In the genomic region with DNA sequence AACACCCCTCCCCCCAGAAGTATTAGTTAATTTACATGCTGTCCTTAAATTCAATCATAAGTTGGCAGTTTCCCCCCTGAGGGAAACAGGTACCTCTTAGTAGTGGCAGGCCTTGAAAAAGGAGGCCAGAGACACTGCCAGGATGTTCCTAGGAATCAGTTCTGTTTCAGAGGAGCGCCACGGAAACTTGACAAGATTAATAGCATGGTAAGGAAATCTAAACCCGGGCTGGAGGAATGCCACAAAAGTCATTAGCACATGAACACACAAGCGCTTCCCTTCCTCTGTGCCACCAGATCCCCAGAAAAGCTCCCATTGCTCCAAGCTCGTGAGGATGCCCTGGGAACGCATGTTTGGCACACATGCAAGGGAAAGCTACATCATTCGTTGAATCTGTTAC, we compare ENCODE assay signal across 20 mouse cellular contexts. TPM values are rescaled to one million over a fixed set of nuclear protein-coding genes. Genes with fewer than 3 reads are reported as not detected.
DNase-seq lines count a peak whose midpoint lies in the region; ATAC-seq and TF ChIP-seq lines count a peak whose summit lies in the region.
"Had no signal": no experiment of that assay in that cellular context is flagged by ENCODE, and none has a peak within 500 bp of the region (broad histone marks: within the 10 kb centered on the region; RNA-seq: fewer than 3 reads in every experiment).

No protein-coding gene starts in this region.

- TF ChIP-seq POLR2A in brain, embryonic 14.5 days (IDR thresholded peaks at IDR 0.05; ENCODE audit: borderline replicate concordance, extremely low read depth, insufficient read depth, insufficient read length, poor library complexity, severe bottlenecking) = no peak

- no peak overlapping the region for H3K27ac ChIP-seq in kidney, postnatal 0 days
- no peak overlapping the region for H3K27ac ChIP-seq in kidney, embryonic 15.5 days
- H3K27ac ChIP-seq: heart, embryonic 10.5 days; liver, embryonic 15.5 days had no signal

- no peaks in the 10 kb centered on the region for H3K36me3 ChIP-seq in kidney, postnatal 0 days (ENCODE audit: insufficient read depth, low read length)
- H3K36me3 ChIP-seq in kidney, embryonic 15.5 days = no peaks in the 10 kb centered on the region
- H3K36me3 ChIP-seq: heart, embryonic 10.5 days; liver, embryonic 15.5 days had no signal

- H3K4me2 ChIP-seq in kidney, postnatal 0 days (ENCODE audit: low read length) = no peak overlapping the region
- H3K4me2 ChIP-seq in kidney, embryonic 15.5 days = no peak overlapping the region
- H3K4me2 ChIP-seq: liver, embryonic 15.5 days had no signal

- DNase-seq in gastrocnemius, adult 18-20 months (ENCODE audit: low spot score) = peak; percentile 52
- DNase-seq in gastrocnemius, postnatal 4 days (ENCODE audit: low spot score in 2 of 2) = no peak
- DNase-seq in kidney, postnatal 0 days (ENCODE audit: low spot score) = peak; percentile 58
- peak; percentile 60 for DNase-seq in MN1 (ENCODE audit: low spot score)
- DNase-seq in brain, embryonic 14.5 days (ENCODE audit: low read depth) = peak; percentile 68
- DNase-seq in layer of hippocampus, adult 8-10 months (ENCODE audit: low spot score in 2 of 2) = no peak
- DNase-seq: adrenal gland, adult 8-10 months; cerebellum, postnatal 14 days; embryo, embryonic 11 days; kidney, adult 18-20 months; kidney, postnatal 14 days; lung, postnatal 14 days; right cerebral cortex, adult 18-20 months had no signal

- no peaks in the 10 kb centered on the region for H3K27me3 ChIP-seq in kidney, postnatal 0 days (ENCODE audit: insufficient read depth, low read length)
- no peaks in the 10 kb centered on the region for H3K27me3 ChIP-seq in kidney, embryonic 15.5 days
- H3K27me3 ChIP-seq: liver, embryonic 15.5 days had no signal

- no peak overlapping the region for H3K9ac ChIP-seq in kidney, postnatal 0 days (ENCODE audit: low read depth, low read length)
- H3K9ac ChIP-seq in kidney, embryonic 15.5 days = no peak overlapping the region
- H3K9ac ChIP-seq: liver, embryonic 15.5 days had no signal

- TF ChIP-seq CTCF in kidney, postnatal 0 days (IDR thresholded peaks at IDR 0.05; ENCODE audit: low read depth) = no peak
- TF ChIP-seq CTCF in brain, embryonic 14.5 days (IDR thresholded peaks at IDR 0.05; ENCODE audit: borderline replicate concordance, extremely low read depth, insufficient read depth, insufficient read length) = no peak

- ATAC-seq in kidney, postnatal 0 days (replicated peaks; ENCODE audit: low FRiP score, low read depth) = no peak
- ATAC-seq in kidney, embryonic 15.5 days (replicated peaks; ENCODE audit: low FRiP score) = no peak
- ATAC-seq: midbrain, embryonic 16.5 days; Patski had no signal

- H3K4me3 ChIP-seq in kidney, postnatal 0 days (replicated peaks; ENCODE audit: low read depth, low read length) = no peak overlapping the region
- no peak overlapping the region for H3K4me3 ChIP-seq in kidney, embryonic 15.5 days (replicated peaks)
- H3K4me3 ChIP-seq: heart, embryonic 10.5 days; layer of hippocampus, adult 2 months; liver, embryonic 15.5 days had no signal

- H3K4me1 ChIP-seq in kidney, postnatal 0 days (replicated peaks; ENCODE audit: insufficient read depth, low read length) = no peaks in the 10 kb centered on the region
- H3K4me1 ChIP-seq in kidney, embryonic 15.5 days = 0 out of 2 replicates have a peak, but pooled peaks cover 2% of the 10 kb centered on the region
- H3K4me1 ChIP-seq: heart, embryonic 10.5 days; liver, embryonic 15.5 days had no signal

- 53% methylated on average over 7 of the region's 7 CpGs for WGBS in kidney, postnatal 0 days
- 54% methylated on average over 7 of the region's 7 CpGs for WGBS in kidney, embryonic 15.5 days

- H3K9me3 ChIP-seq in kidney, postnatal 0 days (replicated peaks; ENCODE audit: low read length) = no peaks in the 10 kb centered on the region
- H3K9me3 ChIP-seq in kidney, embryonic 15.5 days (replicated peaks) = no peaks in the 10 kb centered on the region
- H3K9me3 ChIP-seq: heart, embryonic 10.5 days; liver, embryonic 15.5 days had no signal

RNA-seq across cellular contexts. Expression of a gene that starts 59.4 kb away (rescaled TPM):
- 10 to 100 TPM; 31.4 to 32.0 TPM for total RNA-seq in gastrocnemius, adult 18-20 months (2021)
- 10 to 100 TPM; 77.5 to 85.0 TPM for total RNA-seq in gastrocnemius, postnatal 4 days (2021)
- polyA plus RNA-seq in kidney, postnatal 0 days (2015; fragmentation: Nextera tagmentation; extraction: Ambion mirVana) = 22.4 and 25.3 TPM in 2 replicates
- 32.3 and 33.7 TPM in 2 replicates for polyA plus RNA-seq in kidney, embryonic 15.5 days (2015; fragmentation: Nextera tagmentation; extraction: Ambion mirVana)
- polyA plus RNA-seq in brain, embryonic 14.5 days (2012; rRNA removed) = 74.4 and 98.3 TPM in 2 replicates
- 10 to 100 TPM; 70.6 to 83.3 (median 79.0) TPM for total RNA-seq in layer of hippocampus, adult 8-10 months (2022)
- total RNA-seq: megakaryocyte-erythroid progenitor cell, adult 5-6 weeks had no signal

Comparison
In these comparisons a context has a peak if more than half of its experiments do, and no peak if none do; other contexts are left out.
1. DNase-seq: peak in gastrocnemius, adult 18-20 months (single experiment), kidney, postnatal 0 days (single experiment), MN1 (single experiment) and brain, embryonic 14.5 days (single experiment); none in gastrocnemius, postnatal 4 days (0 of 2) and layer of hippocampus, adult 8-10 months (0 of 2).